Comparison of ENCODE assay signal across 20 mouse cellular contexts in genomic region chr7:130954177-130954601, GRCm38 (mm10). TPM values are rescaled to one million over a fixed set of nuclear protein-coding genes. Genes with fewer than 3 reads are reported as not detected.
DNase-seq lines count a peak whose midpoint lies in the region; ATAC-seq and TF ChIP-seq lines count a peak whose summit lies in the region.
"Had no signal": no experiment of that assay in that cellular context is flagged by ENCODE, and none has a peak within 500 bp of the region (broad histone marks: within the 10 kb centered on the region; RNA-seq: fewer than 3 reads in every experiment).

No protein-coding gene starts in this region.

- no peak overlapping the region for H3K4me3 ChIP-seq in limb, embryonic 15.5 days
- no peak overlapping the region for H3K4me3 ChIP-seq in limb, embryonic 10.5 days
- no peak overlapping the region for H3K4me3 ChIP-seq in forebrain, postnatal 0 days (ENCODE audit: low read depth, low read length)
- no peak overlapping the region for H3K4me3 ChIP-seq in neural tube, embryonic 15.5 days (replicated peaks)
- H3K4me3 ChIP-seq: heart, adult 2 months; lung, embryonic 15.5 days had no signal

- H3K27me3 ChIP-seq in limb, embryonic 15.5 days = no peaks in the 10 kb centered on the region
- H3K27me3 ChIP-seq in limb, embryonic 10.5 days (ENCODE audit: low read depth, poor library complexity, severe bottlenecking) = no peaks in the 10 kb centered on the region
- no peaks in the 10 kb centered on the region for H3K27me3 ChIP-seq in forebrain, postnatal 0 days (ENCODE audit: insufficient read depth, low read length)
- 0 out of 2 replicates have a peak, but pooled peaks cover 2% of the 10 kb centered on the region for H3K27me3 ChIP-seq in neural tube, embryonic 15.5 days (replicated peaks)
- H3K27me3 ChIP-seq: lung, embryonic 15.5 days had no signal

- no peaks in the 10 kb centered on the region for H3K9me3 ChIP-seq in limb, embryonic 15.5 days
- H3K9me3 ChIP-seq in limb, embryonic 10.5 days (replicated peaks) = no peaks in the 10 kb centered on the region
- H3K9me3 ChIP-seq in forebrain, postnatal 0 days (ENCODE audit: low read length) = no peaks in the 10 kb centered on the region
- H3K9me3 ChIP-seq in neural tube, embryonic 15.5 days (replicated peaks) = no peaks in the 10 kb centered on the region
- H3K9me3 ChIP-seq: lung, embryonic 15.5 days had no signal

- no peak overlapping the region for H3K9ac ChIP-seq in limb, embryonic 15.5 days
- H3K9ac ChIP-seq in forebrain, postnatal 0 days = no peak overlapping the region
- H3K9ac ChIP-seq in neural tube, embryonic 15.5 days (replicated peaks) = no peak overlapping the region
- H3K9ac ChIP-seq: lung, embryonic 15.5 days had no signal

- H3K27ac ChIP-seq in limb, embryonic 15.5 days = peak overlapping the region; percentile 63; the same call in 1 of the 2 replicates
- H3K27ac ChIP-seq in limb, embryonic 10.5 days = no peak overlapping the region
- no peak overlapping the region for H3K27ac ChIP-seq in forebrain, postnatal 0 days (ENCODE audit: low read depth, low read length)
- no peak overlapping the region for H3K27ac ChIP-seq in neural tube, embryonic 15.5 days (replicated peaks)
- H3K27ac ChIP-seq: heart, adult 2 months; lung, embryonic 15.5 days had no signal

- no peak for TF ChIP-seq CTCF in forebrain, postnatal 0 days (IDR thresholded peaks at IDR 0.05; ENCODE audit: low read depth)

- DNase-seq in cerebellum, adult 11-12 months = peak; percentile 69
- DNase-seq in limb, embryonic 10.5 days (ENCODE audit: low spot score) = no peak
- DNase-seq in forebrain, postnatal 0 days = peak; percentile 83
- no peak for DNase-seq in thymus, postnatal 14 days
- no peak for DNase-seq in ovary, postnatal 36 days (ENCODE audit: low spot score)
- DNase-seq: adrenal gland, postnatal 14 days; gastrocnemius, postnatal 10 days; heart, adult 2 months; kidney, adult 18-20 months; kidney, postnatal 14 days; right cerebral cortex, postnatal 4 days; thymus, adult 2 months had no signal

- peaks cover 9% of the 10 kb centered on the region; the same call in 1 of the 2 replicates for H3K36me3 ChIP-seq in limb, embryonic 15.5 days
- no peaks in the 10 kb centered on the region for H3K36me3 ChIP-seq in limb, embryonic 10.5 days
- H3K36me3 ChIP-seq in forebrain, postnatal 0 days (ENCODE audit: insufficient read depth) = no peaks in the 10 kb centered on the region
- H3K36me3 ChIP-seq in neural tube, embryonic 15.5 days = no peaks in the 10 kb centered on the region
- H3K36me3 ChIP-seq: lung, embryonic 15.5 days had no signal

- H3K4me2 ChIP-seq in limb, embryonic 15.5 days = no peak overlapping the region
- no peak overlapping the region for H3K4me2 ChIP-seq in forebrain, postnatal 0 days (ENCODE audit: low read depth)
- H3K4me2 ChIP-seq in neural tube, embryonic 15.5 days = no peak overlapping the region
- H3K4me2 ChIP-seq: liver, embryonic 11.5 days; lung, embryonic 15.5 days had no signal

- no peak for ATAC-seq in cerebellum, adult (ENCODE audit: insufficient number of reproducible peaks, low FRiP score, low TSS enrichment)
- ATAC-seq in limb, embryonic 15.5 days (ENCODE audit: insufficient number of reproducible peaks, low FRiP score, low TSS enrichment, low read depth) = peak; percentile 26; the same call in 1 of the 2 replicates
- peak; percentile 89 for ATAC-seq in forebrain, postnatal 0 days
- no peak for ATAC-seq in neural tube, embryonic 15.5 days (ENCODE audit: low FRiP score)
- ATAC-seq: hindbrain, embryonic 16.5 days; midbrain, embryonic 16.5 days had no signal

- peaks cover 15% of the 10 kb centered on the region for H3K4me1 ChIP-seq in limb, embryonic 15.5 days
- peaks cover 9% of the 10 kb centered on the region for H3K4me1 ChIP-seq in limb, embryonic 10.5 days
- H3K4me1 ChIP-seq in forebrain, postnatal 0 days (ENCODE audit: insufficient read depth) = no peaks in the 10 kb centered on the region
- peaks cover 3% of the 10 kb centered on the region for H3K4me1 ChIP-seq in neural tube, embryonic 15.5 days

- 69% methylated on average over 10 of the region's 10 CpGs for WGBS in limb, embryonic 15.5 days
- WGBS in limb, embryonic 10.5 days = 88% methylated on average over 10 of the region's 10 CpGs
- WGBS in forebrain, postnatal 0 days = 65% methylated on average over 10 of the region's 10 CpGs
- WGBS in neural tube, embryonic 15.5 days = 87% methylated on average over 10 of the region's 10 CpGs

RNA-seq across cellular contexts. Expression of gene Htra1, which starts 18.3 kb away (rescaled TPM):
- 317 and 324 TPM in 2 replicates for polyA plus RNA-seq in limb, embryonic 15.5 days (2015; fragmentation: Nextera tagmentation; extraction: Ambion mirVana)
- polyA plus RNA-seq in limb, embryonic 10.5 days (2016; fragmentation: Nextera tagmentation; extraction: Ambion mirVana) = 3.0 and 5.1 TPM in 2 replicates
- total RNA-seq in forebrain, postnatal 0 days (2014; rRNA removed) = 30.4 and 36.2 TPM in 2 replicates
- polyA plus RNA-seq in forebrain, postnatal 0 days (2015; fragmentation: Nextera tagmentation; extraction: Ambion mirVana) = 31.7 and 37.3 TPM in 2 replicates
- polyA plus RNA-seq in neural tube, embryonic 15.5 days (2015; fragmentation: Nextera tagmentation; extraction: Ambion mirVana) = 23.7 and 25.1 TPM in 2 replicates
- total RNA-seq: CH12.LX had no signal

Comparison
In these comparisons a context has a peak if more than half of its experiments do, and no peak if none do; other contexts are left out.
1. DNase-seq: peak in cerebellum, adult 11-12 months (single experiment) and forebrain, postnatal 0 days (single experiment); none in limb, embryonic 10.5 days (single experiment), thymus, postnatal 14 days (single experiment) and ovary, postnatal 36 days (single experiment).
2. ATAC-seq: peak in limb, embryonic 15.5 days (single experiment) and forebrain, postnatal 0 days (single experiment); none in cerebellum, adult (single experiment) and neural tube, embryonic 15.5 days (single experiment).